In the genomic region with DNA sequence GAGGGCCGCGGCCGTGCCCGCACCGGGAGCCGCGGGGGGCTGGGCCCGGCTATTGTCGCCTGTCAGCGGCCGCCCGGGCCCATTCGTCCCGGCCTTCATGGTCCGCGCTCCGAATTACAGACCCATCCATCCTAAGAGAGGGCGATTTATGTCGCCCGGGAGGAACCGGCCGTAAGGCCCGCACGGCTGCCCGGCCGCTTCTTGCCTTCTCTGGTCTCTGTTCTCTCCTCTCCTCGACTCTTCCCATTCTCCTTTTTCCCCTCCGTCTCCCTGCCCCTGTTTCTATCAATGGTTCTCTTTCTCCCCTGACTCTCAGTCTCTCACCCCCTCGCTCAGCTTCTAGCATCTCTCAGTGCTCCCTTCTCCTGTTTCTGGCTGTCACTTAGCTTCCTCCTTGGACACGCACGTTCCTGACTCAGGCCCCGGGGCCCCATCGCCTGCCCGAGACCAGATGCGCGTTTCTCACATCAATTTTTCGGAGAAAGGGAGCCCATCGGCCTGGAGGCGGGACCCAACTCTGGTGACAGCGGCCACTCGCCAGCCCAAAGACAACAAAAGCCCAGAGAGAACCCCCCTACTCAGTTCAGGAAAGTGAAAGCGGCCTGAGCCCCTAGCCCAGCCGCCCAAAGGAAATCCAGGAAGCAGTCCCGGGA, we compare ENCODE assay signal across 9 mouse cellular contexts. TPM values are rescaled to one million over a fixed set of nuclear protein-coding genes. Genes with fewer than 3 reads are reported as not detected.
A peak's percentile ranks its signal among the peaks of the same experiment; 100 is the strongest.
DNase-seq lines count a peak whose midpoint lies in the region; ATAC-seq and TF ChIP-seq lines count a peak whose summit lies in the region.
"Had no signal": no experiment of that assay in that cellular context is flagged by ENCODE, and none has a peak within 500 bp of the region (broad histone marks: within the 10 kb centered on the region; RNA-seq: fewer than 3 reads in every experiment).

No protein-coding gene starts in this region.

- H3K27ac ChIP-seq in lung, embryonic 15.5 days = no peak overlapping the region
- no peak overlapping the region for H3K27ac ChIP-seq in heart, embryonic 16.5 days (ENCODE audit: low read length)
- no peak overlapping the region for H3K27ac ChIP-seq in liver, postnatal 0 days (ENCODE audit: low read depth)

- WGBS in lung, embryonic 15.5 days = under 1% methylated on average over 43 of the region's 44 CpGs
- 2% methylated on average over 44 of the region's 44 CpGs for WGBS in heart, embryonic 16.5 days
- 2% methylated on average over 41 of the region's 44 CpGs for WGBS in liver, postnatal 0 days (ENCODE audit: insufficient replicate concordance)

- H3K4me1 ChIP-seq in lung, embryonic 15.5 days = peaks cover 38% of the 10 kb centered on the region
- H3K4me1 ChIP-seq in heart, embryonic 16.5 days (ENCODE audit: control insufficient read depth, insufficient read depth, low read length) = peaks cover 23% of the 10 kb centered on the region
- H3K4me1 ChIP-seq in liver, postnatal 0 days (ENCODE audit: insufficient read depth) = peaks cover 16% of the 10 kb centered on the region

- H3K4me2 ChIP-seq in lung, embryonic 15.5 days = peak overlapping the region; percentile 35
- peak overlapping the region; percentile 16 for H3K4me2 ChIP-seq in heart, embryonic 16.5 days (ENCODE audit: low read depth, low read length)
- H3K4me2 ChIP-seq in liver, postnatal 0 days (ENCODE audit: low read depth, low read length) = peak overlapping the region; percentile 18; the same call in 1 of the 2 replicates

- no peak overlapping the region for H3K9ac ChIP-seq in lung, embryonic 15.5 days
- no peak overlapping the region for H3K9ac ChIP-seq in heart, embryonic 16.5 days (ENCODE audit: low read length)
- H3K9ac ChIP-seq in liver, postnatal 0 days (replicated peaks) = no peak overlapping the region

- no peak for ATAC-seq in lung, embryonic 15.5 days (ENCODE audit: borderline replicate concordance, extremely low read depth, low FRiP score, low TSS enrichment)
- no peak for ATAC-seq in heart, embryonic 16.5 days (replicated peaks; ENCODE audit: extremely low read depth, insufficient read depth, low FRiP score)
- ATAC-seq in liver, postnatal 0 days = no peak
- ATAC-seq in erythroblast, adult 5-6 weeks (replicated peaks; ENCODE audit: low FRiP score, poor library complexity, severe bottlenecking) = no peak

- TF ChIP-seq EP300 in liver, postnatal 0 days (IDR thresholded peaks at IDR 0.05; ENCODE audit: low read depth) = no peak

- H3K36me3 ChIP-seq in lung, embryonic 15.5 days = no peaks in the 10 kb centered on the region
- no peaks in the 10 kb centered on the region for H3K36me3 ChIP-seq in heart, embryonic 16.5 days (ENCODE audit: control insufficient read depth, insufficient read depth)
- H3K36me3 ChIP-seq in liver, postnatal 0 days (replicated peaks; ENCODE audit: insufficient read depth, low read length) = no peaks in the 10 kb centered on the region

- DNase-seq in lung, postnatal 10 days = no peak
- no peak for DNase-seq in liver, postnatal 0 days
- peak; percentile 16 for DNase-seq in yolk sac, embryonic 10.5 days (ENCODE audit: low spot score)
- no peak for DNase-seq in spleen, postnatal 36 days (ENCODE audit: low spot score in 2 of 2)

- H3K4me3 ChIP-seq in lung, embryonic 15.5 days = peak overlapping the region; percentile 19
- H3K4me3 ChIP-seq in heart, embryonic 16.5 days (ENCODE audit: low read length) = peak overlapping the region; percentile 22
- H3K4me3 ChIP-seq in liver, postnatal 0 days (ENCODE audit: low read depth, low read length) = peak overlapping the region; percentile 22; the same call in 1 of the 2 replicates

- TF ChIP-seq CTCF in liver, postnatal 0 days (IDR thresholded peaks at IDR 0.05; ENCODE audit: low read depth) = no peak

- no peaks in the 10 kb centered on the region for H3K9me3 ChIP-seq in lung, embryonic 15.5 days
- no peaks in the 10 kb centered on the region for H3K9me3 ChIP-seq in heart, embryonic 16.5 days (replicated peaks; ENCODE audit: control insufficient read depth, low read length)
- H3K9me3 ChIP-seq in liver, postnatal 0 days (ENCODE audit: low read length) = no peaks in the 10 kb centered on the region

- H3K27me3 ChIP-seq in lung, embryonic 15.5 days = peaks cover 100% of the 10 kb centered on the region
- peaks cover 67% of the 10 kb centered on the region for H3K27me3 ChIP-seq in heart, embryonic 16.5 days (ENCODE audit: control insufficient read depth, insufficient read depth, low read length)
- peaks cover 100% of the 10 kb centered on the region for H3K27me3 ChIP-seq in liver, postnatal 0 days (ENCODE audit: insufficient read depth, low read length)

RNA-seq across cellular contexts. Expression of a gene that starts 4.1 kb away (rescaled TPM):
- polyA plus RNA-seq in lung, embryonic 15.5 days (2015; fragmentation: Nextera tagmentation; extraction: Ambion mirVana) = not detected in 2 replicates
- not detected in 2 replicates for polyA plus RNA-seq in heart, embryonic 16.5 days (2015; fragmentation: Nextera tagmentation; extraction: Ambion mirVana)
- 0.04 TPM in 1 of 2 replicates, not detected in the other for polyA plus RNA-seq in liver, postnatal 0 days (2015; fragmentation: Nextera tagmentation; extraction: Ambion mirVana)
- total RNA-seq in erythroblast, adult 5-6 weeks (2015; ENCODE audit: low replicate concordance) = not detected in 2 replicates
- not detected in 2 replicates for total RNA-seq in erythroblast, adult 5-6 weeks (2017; ENCODE audit: low replicate concordance)
- total RNA-seq: neutrophil, adult 5-6 weeks had no signal
- polyA plus RNA-seq: large intestine, adult 2 months had no signal
